Mouse (Mus musculus) central nervous system, embryonic 11.5 days (tissue): ENCODE measurements around the gene Arl1. TPM values are rescaled to one million over a fixed set of nuclear protein-coding genes. Genes with fewer than 3 reads are reported as not detected.

Experiments
- polyA plus RNA-seq: library from polyadenylated mRNA; depleted of rRNA; stranded (reverse); fragments of >200 nt; gene quantifications from 2 replicates; pipeline ENCODE4 v1.2.3, GENCODE M21; 2012; rRNA removed

Gene Arl1
- polyA plus RNA-seq: 89.6 and 90.5 TPM in 2 replicates

GRCm38 (mm10) chr10:88730571-88731495 is at the start of gene Arl1:
Gene Arl1, plus strand, starts transcription at chr10:88730858.

GRCm38 (mm10) chr10:88684925-88685324 is 45.7 kb upstream of the Arl1 start, which contains the start of gene Spic:
Gene Spic, minus strand, starts transcription at chr10:88685015.

Other genes starting within 250 kb of the Arl1 start
- gene Chpt1, start 226.8 kb upstream of the Arl1 start, polyA plus RNA-seq: 4.1 and 9.1 TPM in 2 replicates
- gene Mybpc1, start 125.7 kb upstream of the Arl1 start, polyA plus RNA-seq: 5.3 and 18.2 TPM in 2 replicates
- 0.13 and 0.15 TPM in 2 replicates for gene Spic, start 45.8 kb upstream of the Arl1 start, polyA plus RNA-seq
- 25.6 and 35.0 TPM in 2 replicates for gene Utp20, start 95.9 kb downstream of the Arl1 start, polyA plus RNA-seq
- gene Slc5a8, start 155.1 kb downstream of the Arl1 start, polyA plus RNA-seq: 0.02 and 0.06 TPM in 2 replicates